Mouse (Mus musculus) embryonic fibroblast, embryonic 13.5 days (primary cell): Measurements from ENCODE around the gene Dhx57.

ENCODE experiments used
- CTCF ChIP-seq: IDR thresholded peaks from 2 replicates; pipeline ENCODE4 v1.5.1; 2011; ENCODE audit warnings: mild to moderate bottlenecking, control low read depth, low read length, moderate library complexity, borderline replicate concordance; ENCODE audit not compliant: insufficient read depth
- POLR2A ChIP-seq: IDR thresholded peaks from 2 replicates; pipeline ENCODE4 v1.6.1; 2011; ENCODE audit warnings: low read depth, mild to moderate bottlenecking, control low read depth, low read length, moderate library complexity

GRCm38 (mm10) chr17:80223829-80224228 lies 66.4 kb downstream of the Dhx57 start:
- no peak for TF ChIP-seq CTCF
- TF ChIP-seq POLR2A = no peak
